Mouse (Mus musculus) midbrain, embryonic 16.5 days (tissue): ENCODE measurements at regions not wholly inside any gene's neighbourhood (a gene's known extent, or its start where the extent isn't known, plus 50 kb on each side); places are given as distances from the start of the nearest gene placed in this dataset.
"Not testable (repeated sequence)": the region's sequence is repeated elsewhere in the genome, so short reads cannot be mapped to it uniquely, and the experiment has no call there.

Experiments used
- ATAC-seq: fragments of 200-750 bp; cut with Nextera tagmentation; 2 replicates; pipeline ENCODE4 v1.8.0; 2017; ENCODE audit warnings: moderate TSS enrichment
- H3K27ac ChIP-seq: fragments of 300-500 bp; sonication (generic); 2 replicates; pipeline ENCODE4 v1.5.1; 2014; ENCODE audit warnings: mild to moderate bottlenecking, low read length, mixed read lengths
- H3K27me3 ChIP-seq: fragments of 300-500 bp; sonication (generic); 2 replicates; pipeline ENCODE4 v1.6.1; 2014; ENCODE audit warnings: low read depth, low read length, mixed read lengths; ENCODE audit not compliant: control insufficient read depth, insufficient read depth
- H3K36me3 ChIP-seq: fragments of 300-500 bp; sonication (generic); 2 replicates; pipeline ENCODE4 v1.6.1; 2014; ENCODE audit warnings: mild to moderate bottlenecking, low read length, moderate library complexity, mixed read lengths; ENCODE audit not compliant: control insufficient read depth, insufficient read depth
- H3K4me1 ChIP-seq: fragments of 300-500 bp; sonication (generic); 2 replicates; pipeline ENCODE4 v1.6.1; 2014; ENCODE audit warnings: mild to moderate bottlenecking, low read length, mixed read lengths; ENCODE audit not compliant: control insufficient read depth, insufficient read depth
- H3K4me2 ChIP-seq: fragments of 300-500 bp; sonication (generic); 2 replicates; pipeline ENCODE4 v1.6.1; 2014; ENCODE audit warnings: mild to moderate bottlenecking, low read length, mixed read lengths
- H3K4me3 ChIP-seq: fragments of 300-500 bp; sonication (generic); 2 replicates; pipeline ENCODE4 v1.5.1; 2014; ENCODE audit warnings: low read depth, mild to moderate bottlenecking, low read length, moderate library complexity, mixed read lengths
- H3K9ac ChIP-seq: fragments of 300-500 bp; sonication (generic); 2 replicates; pipeline ENCODE4 v1.6.1; 2014; ENCODE audit warnings: low read depth, low read length, mixed read lengths
- H3K9me3 ChIP-seq: fragments of 300-500 bp; sonication (generic); replicated peaks from 2 replicates; pipeline ENCODE4 v1.6.1; 2014; ENCODE audit warnings: mild to moderate bottlenecking, low read length, mixed read lengths; ENCODE audit not compliant: control insufficient read depth, poor library complexity, severe bottlenecking
- WGBS: fragments of 180-500 bp; shearing (Covaris S2); extraction: QIAGEN DNeasy Blood & Tissue Kit; methylation state at CpG from one replicate; pipeline ENCODE4 v1.1.7; 2014; 5-methylcytosine and 5-hydroxymethylcytosine counted together

- not testable (repeated sequence) for H3K9ac ChIP-seq, H3K36me3 ChIP-seq, H3K9me3 ChIP-seq, H3K4me3 ChIP-seq, H3K4me2 ChIP-seq, H3K27me3 ChIP-seq, H3K4me1 ChIP-seq, ATAC-seq, H3K27ac ChIP-seq
- WGBS: 82% methylated on average over 5 of the region's 5 CpGs
Measured at GRCm38 (mm10) chr16:12878326-12878725, 231.2 kb upstream of the Ercc4 start.

- Histone ChIP-seq H3K27ac (no peak overlapping the region), H3K27me3 (no peaks in the 10 kb centered on the region), H3K9me3 (no peaks in the 10 kb centered on the region), H3K9ac (no peak overlapping the region), H3K36me3 (no peaks in the 10 kb centered on the region), H3K4me1 (no peaks in the 10 kb centered on the region), H3K4me2 (no peak overlapping the region), H3K4me3 (no peak overlapping the region)
- ATAC-seq: no peak
- 85% methylated on average over 8 of the region's 8 CpGs for WGBS
Measured at GRCm38 (mm10) chr16:12880011-12880410, 229.5 kb upstream of the Ercc4 start.

- H3K9me3 ChIP-seq: no peaks in the 10 kb centered on the region
- H3K27me3 ChIP-seq: no peaks in the 10 kb centered on the region
- 94% methylated on average over 7 of the region's 7 CpGs for WGBS
- no peaks in the 10 kb centered on the region for H3K4me1 ChIP-seq
- H3K4me3 ChIP-seq: no peak overlapping the region
- no peak overlapping the region for H3K4me2 ChIP-seq
- H3K36me3 ChIP-seq: no peaks in the 10 kb centered on the region
- ATAC-seq: no peak
- H3K27ac ChIP-seq: no peak overlapping the region
- no peak overlapping the region for H3K9ac ChIP-seq
Measured at GRCm38 (mm10) chr16:12880481-12880880, 229.0 kb upstream of the Ercc4 start.

GRCm38 (mm10) chr16:12882690-12883089 is 226.8 kb upstream of the Ercc4 start:
- no peak overlapping the region for H3K4me2 ChIP-seq
- no peak for ATAC-seq
- WGBS: 65% methylated on average over 1 of the region's 1 CpGs
- no peaks in the 10 kb centered on the region for H3K36me3 ChIP-seq
- no peaks in the 10 kb centered on the region for H3K27me3 ChIP-seq
- H3K9ac ChIP-seq: no peak overlapping the region
- H3K9me3 ChIP-seq: no peaks in the 10 kb centered on the region
- H3K4me1 ChIP-seq: no peaks in the 10 kb centered on the region
- H3K4me3 ChIP-seq: no peak overlapping the region
- H3K27ac ChIP-seq: no peak overlapping the region

GRCm38 (mm10) chr16:12884556-12884955 is 224.9 kb upstream of the Ercc4 start:
- Histone ChIP-seq H3K9ac (no peak overlapping the region), H3K4me3 (no peak overlapping the region), H3K4me1 (no peaks in the 10 kb centered on the region), H3K9me3 (no peaks in the 10 kb centered on the region), H3K27me3 (no peaks in the 10 kb centered on the region), H3K27ac (no peak overlapping the region), H3K4me2 (no peak overlapping the region), H3K36me3 (no peaks in the 10 kb centered on the region)
- WGBS: 3% methylated on average over 3 of the region's 3 CpGs
- ATAC-seq: no peak

GRCm38 (mm10) chr16:12886127-12886526 is 223.4 kb upstream of the Ercc4 start:
- H3K27ac ChIP-seq: no peak overlapping the region
- no peak overlapping the region for H3K4me3 ChIP-seq
- no peaks in the 10 kb centered on the region for H3K27me3 ChIP-seq
- no peak overlapping the region for H3K9ac ChIP-seq
- ATAC-seq: no peak
- no peaks in the 10 kb centered on the region for H3K9me3 ChIP-seq
- H3K4me2 ChIP-seq: no peak overlapping the region
- H3K36me3 ChIP-seq: no peaks in the 10 kb centered on the region
- H3K4me1 ChIP-seq: no peaks in the 10 kb centered on the region
- 76% methylated on average over 1 of the region's 1 CpGs for WGBS

- Histone ChIP-seq H3K9ac (no peak overlapping the region), H3K4me2 (no peak overlapping the region), H3K9me3 (no peaks in the 10 kb centered on the region), H3K4me1 (no peaks in the 10 kb centered on the region), H3K27ac (no peak overlapping the region), H3K27me3 (no peaks in the 10 kb centered on the region), H3K36me3 (no peaks in the 10 kb centered on the region), H3K4me3 (no peak overlapping the region)
- no peak for ATAC-seq
- 61% methylated on average over 2 of the region's 2 CpGs for WGBS
Measured at GRCm38 (mm10) chr16:12887381-12887780, 222.1 kb upstream of the Ercc4 start.

GRCm38 (mm10) chr16:12890094-12890493 is 219.4 kb upstream of the Ercc4 start:
- Histone ChIP-seq H3K4me2 (no peak overlapping the region), H3K27ac (no peak overlapping the region), H3K27me3 (no peaks in the 10 kb centered on the region), H3K36me3 (no peaks in the 10 kb centered on the region), H3K9ac (no peak overlapping the region), H3K4me1 (no peaks in the 10 kb centered on the region), H3K9me3 (no peaks in the 10 kb centered on the region), H3K4me3 (no peak overlapping the region)
- 73% methylated on average over 1 of the region's 1 CpGs for WGBS
- no peak for ATAC-seq

GRCm38 (mm10) chr16:12890545-12890944 is 218.9 kb upstream of the Ercc4 start:
- no peak overlapping the region for H3K27ac ChIP-seq
- no peak overlapping the region for H3K4me3 ChIP-seq
- H3K9me3 ChIP-seq: no peaks in the 10 kb centered on the region
- no peak overlapping the region for H3K4me2 ChIP-seq
- no peak overlapping the region for H3K9ac ChIP-seq
- ATAC-seq: no peak
- H3K36me3 ChIP-seq: no peaks in the 10 kb centered on the region
- WGBS: 87% methylated on average over 3 of the region's 3 CpGs
- H3K4me1 ChIP-seq: no peaks in the 10 kb centered on the region
- H3K27me3 ChIP-seq: no peaks in the 10 kb centered on the region
